Mouse (Mus musculus): ENCODE data around the gene Ebf1. TPM values are rescaled to one million over a fixed set of nuclear protein-coding genes. Genes with fewer than 3 reads are reported as not detected.

Ebf1 gene
- polyA plus RNA-seq, 1 experiment: not detected

DNA sequence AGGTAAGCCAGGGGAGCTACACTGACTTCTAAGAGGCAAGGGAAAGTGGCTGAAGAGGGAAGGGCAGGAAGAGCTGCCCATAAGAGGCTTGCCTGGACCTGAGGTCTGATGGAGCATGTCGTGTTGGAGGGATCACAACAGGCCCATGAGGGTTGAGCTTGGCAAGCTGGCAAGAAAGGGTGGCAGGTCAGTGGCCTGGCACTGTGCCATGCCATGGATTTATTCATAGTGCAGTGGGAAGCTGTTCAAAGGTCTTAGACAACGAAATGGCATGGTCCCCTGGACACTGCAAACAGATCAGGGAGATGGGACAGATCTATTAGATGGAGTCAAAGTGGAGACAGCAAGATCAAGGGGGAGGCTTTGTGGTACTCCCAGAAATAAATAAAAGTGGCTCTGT lies 24.4 kb downstream of the Ebf1 start:
- 60% methylated on average over 2 of the region's 2 CpGs for WGBS
- Histone ChIP-seq H3K4me1 (ENCODE audit: control insufficient read depth, insufficient read depth, low read length) (no peaks in the 10 kb centered on the region), H3K4me3 (ENCODE audit: insufficient read depth, low read depth, low read length) (no peak overlapping the region), H3K27ac (ENCODE audit: insufficient read depth, low read depth, low read length) (no peak overlapping the region)
- no peak for TF ChIP-seq CTCF (IDR thresholded peaks at IDR 0.05; ENCODE audit: insufficient read depth, low read depth, low read length)
- TF ChIP-seq POLR2A (IDR thresholded peaks at IDR 0.05; ENCODE audit: insufficient read depth, low read depth, low read length): no peak

GRCm38 (mm10) chr11:44654340-44655019 lies 37.4 kb downstream of the Ebf1 start:
- TF ChIP-seq POLR2A (IDR thresholded peaks at IDR 0.05; ENCODE audit: insufficient read depth, low read depth, low read length) (no peak), CTCF (IDR thresholded peaks at IDR 0.05; ENCODE audit: insufficient read depth, low read depth, low read length) (no peak)

GRCm38 (mm10) chr11:44655468-44655867 lies 38.4 kb downstream of the Ebf1 start:
- H3K4me1 ChIP-seq (ENCODE audit: control insufficient read depth, insufficient read depth, low read length): no peaks in the 10 kb centered on the region
- no peak overlapping the region for H3K27ac ChIP-seq (ENCODE audit: insufficient read depth, low read depth, low read length)
- H3K4me3 ChIP-seq (ENCODE audit: insufficient read depth, low read depth, low read length): no peak overlapping the region
- TF ChIP-seq CTCF (IDR thresholded peaks at IDR 0.05; ENCODE audit: insufficient read depth, low read depth, low read length) (no peak), POLR2A (IDR thresholded peaks at IDR 0.05; ENCODE audit: insufficient read depth, low read depth, low read length) (no peak)
- 68% methylated on average over 5 of the region's 5 CpGs for WGBS

More at GRCm38 (mm10) chr11:44654340-44655019, 37.4 kb downstream of the Ebf1 start:
- WGBS: 42% methylated on average over 8 of the region's 8 CpGs
- Histone ChIP-seq H3K4me1 (ENCODE audit: control insufficient read depth, insufficient read depth, low read length) (no peaks in the 10 kb centered on the region), H3K4me3 (ENCODE audit: insufficient read depth, low read depth, low read length) (no peak overlapping the region), H3K27ac (ENCODE audit: insufficient read depth, low read depth, low read length) (no peak overlapping the region)

DNA sequence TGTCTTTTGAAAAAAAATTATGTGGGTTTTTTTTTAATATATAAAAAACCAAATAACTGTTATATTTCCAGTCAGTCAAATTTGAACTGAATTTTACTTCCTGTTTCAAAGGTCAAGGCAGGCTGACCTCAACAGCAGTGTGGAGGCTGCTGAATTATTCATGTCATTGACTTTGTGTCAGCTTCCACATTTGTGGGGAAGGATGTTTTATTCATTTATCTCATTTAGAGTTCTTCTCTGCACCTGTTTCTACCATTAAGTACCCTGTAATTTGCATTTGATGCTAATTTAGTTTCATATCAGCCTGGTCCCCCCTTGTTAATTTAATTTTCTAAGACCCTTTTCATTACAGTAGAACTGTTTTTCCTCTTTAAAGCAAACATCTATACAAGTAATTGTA lies 39.8 kb downstream of the Ebf1 start:
- H3K4me1 ChIP-seq (ENCODE audit: control insufficient read depth, insufficient read depth, low read length): no peaks in the 10 kb centered on the region
- no peak overlapping the region for H3K4me3 ChIP-seq (ENCODE audit: insufficient read depth, low read depth, low read length)
- no peak overlapping the region for H3K27ac ChIP-seq (ENCODE audit: insufficient read depth, low read depth, low read length)
- no peak for TF ChIP-seq POLR2A (IDR thresholded peaks at IDR 0.05; ENCODE audit: insufficient read depth, low read depth, low read length)

DNA sequence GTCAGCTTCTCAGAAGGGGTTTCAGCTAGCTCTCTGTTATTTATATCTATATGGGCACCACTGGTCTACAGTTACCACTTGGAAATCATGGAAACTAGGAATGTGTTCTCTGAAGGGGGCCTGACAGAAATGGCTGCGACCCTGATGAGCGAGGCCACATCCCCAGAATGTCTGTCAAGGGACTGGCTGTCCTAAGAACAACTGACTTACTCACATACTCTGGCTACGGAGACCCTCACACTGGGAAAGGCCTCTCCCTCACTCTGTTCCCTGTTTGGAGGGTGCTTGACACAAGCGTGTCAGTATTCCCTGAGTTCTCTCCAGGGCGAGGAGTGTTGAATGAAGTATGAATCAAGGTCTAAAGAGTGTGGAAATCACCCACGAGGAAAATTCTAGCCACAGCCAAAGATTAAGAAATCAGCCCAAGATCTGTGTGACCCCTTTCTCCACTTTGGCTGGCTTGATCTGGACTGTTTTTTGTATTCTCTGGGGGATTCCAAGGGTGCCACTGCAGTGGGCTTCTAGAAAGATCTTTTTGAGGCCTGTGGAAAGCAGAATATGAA lies 40.8 kb downstream of the Ebf1 start:
- no peak overlapping the region for H3K4me3 ChIP-seq (ENCODE audit: insufficient read depth, low read depth, low read length)
- 78% methylated on average over 6 of the region's 6 CpGs for WGBS
- no peaks in the 10 kb centered on the region for H3K4me1 ChIP-seq (ENCODE audit: control insufficient read depth, insufficient read depth, low read length)
- H3K27ac ChIP-seq (ENCODE audit: insufficient read depth, low read depth, low read length): no peak overlapping the region
- TF ChIP-seq CTCF (IDR thresholded peaks at IDR 0.05; ENCODE audit: insufficient read depth, low read depth, low read length): no peak
- TF ChIP-seq POLR2A (IDR thresholded peaks at IDR 0.05; ENCODE audit: insufficient read depth, low read depth, low read length): no peak

DNA sequence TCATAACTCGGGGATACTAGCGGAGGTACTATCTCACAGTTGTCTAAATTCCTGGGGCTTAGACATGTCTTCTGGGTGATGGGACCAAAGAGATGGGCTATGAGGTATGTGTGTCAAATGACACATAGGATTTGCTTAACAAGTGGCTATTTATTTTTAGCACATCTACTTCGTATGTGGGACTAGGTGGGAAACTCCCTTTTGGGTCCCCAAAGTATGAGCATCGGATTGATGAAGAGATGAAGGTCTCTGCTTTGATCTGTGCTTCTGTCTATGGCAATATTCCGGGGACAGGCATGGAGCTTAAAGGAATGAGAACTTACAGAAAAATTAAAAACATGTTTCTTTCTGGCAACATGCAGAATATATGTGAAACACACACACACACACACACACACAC lies 44.8 kb downstream of the Ebf1 start:
- TF ChIP-seq CTCF (IDR thresholded peaks at IDR 0.05; ENCODE audit: insufficient read depth, low read depth, low read length): no peak
- no peak for TF ChIP-seq POLR2A (IDR thresholded peaks at IDR 0.05; ENCODE audit: insufficient read depth, low read depth, low read length)
- no peak overlapping the region for H3K27ac ChIP-seq (ENCODE audit: insufficient read depth, low read depth, low read length)
- peaks cover 4% of the 10 kb centered on the region; the same call in 1 of the 2 replicates for H3K4me1 ChIP-seq (ENCODE audit: control insufficient read depth, insufficient read depth, low read length)
- whole genome bisulfite sequencing: 92% methylated on average over 5 of the region's 5 CpGs
- H3K4me3 ChIP-seq (ENCODE audit: insufficient read depth, low read depth, low read length): no peak overlapping the region

- no peak overlapping the region for H3K4me3 ChIP-seq (ENCODE audit: insufficient read depth, low read depth, low read length)
- peaks cover 4% of the 10 kb centered on the region; the same call in 1 of the 2 replicates for H3K4me1 ChIP-seq (ENCODE audit: control insufficient read depth, insufficient read depth, low read length)
- TF ChIP-seq POLR2A (IDR thresholded peaks at IDR 0.05; ENCODE audit: insufficient read depth, low read depth, low read length) (no peak), CTCF (IDR thresholded peaks at IDR 0.05; ENCODE audit: insufficient read depth, low read depth, low read length) (no peak)
- WGBS: 71% methylated on average over 4 of the region's 4 CpGs
- H3K27ac ChIP-seq (ENCODE audit: insufficient read depth, low read depth, low read length): no peak overlapping the region
These were observed 46.6 kb downstream of the Ebf1 start for GRCm38 (mm10) chr11:44663609-44664141.

DNA sequence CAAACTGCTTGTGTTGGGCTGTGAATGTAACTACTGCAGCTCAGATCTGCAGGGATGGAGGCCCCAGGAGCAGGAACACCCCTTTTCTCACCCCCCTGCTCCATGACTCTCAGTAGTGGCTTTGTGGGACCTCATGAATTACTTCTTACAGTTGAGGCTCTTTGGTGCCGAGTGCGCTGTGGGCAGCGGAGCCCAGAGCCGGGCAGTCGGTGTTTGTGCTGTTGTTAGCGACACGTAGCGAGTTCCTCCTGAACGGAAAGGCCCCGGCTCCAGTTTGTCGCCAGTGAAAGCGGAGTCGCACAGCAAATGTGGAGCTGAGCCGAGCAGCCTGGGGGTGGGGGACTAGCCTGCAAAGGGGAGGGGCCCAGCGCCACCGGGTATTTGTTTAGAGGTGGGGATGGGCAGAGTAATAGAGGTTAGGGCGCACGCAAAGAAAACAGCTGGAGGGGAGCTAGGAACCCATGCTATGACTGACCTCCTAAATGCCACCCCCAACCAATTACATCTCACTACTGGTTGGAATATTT lies 48.1 kb downstream of the Ebf1 start:
- Histone ChIP-seq H3K4me1 (ENCODE audit: control insufficient read depth, insufficient read depth, low read length) (peaks cover 4% of the 10 kb centered on the region; the same call in 1 of the 2 replicates), H3K27ac (ENCODE audit: insufficient read depth, low read depth, low read length) (no peak overlapping the region), H3K4me3 (ENCODE audit: insufficient read depth, low read depth, low read length) (no peak overlapping the region)
- TF ChIP-seq CTCF (IDR thresholded peaks at IDR 0.05; ENCODE audit: insufficient read depth, low read depth, low read length) (no peak), POLR2A (IDR thresholded peaks at IDR 0.05; ENCODE audit: insufficient read depth, low read depth, low read length) (no peak)
- WGBS: 19% methylated on average over 18 of the region's 18 CpGs

All from olfactory bulb, adult 2 months (tissue).